Mouse (Mus musculus): ENCODE results near the gene Lonrf2.

GRCm38 (mm10) chr1:38862213-38862612, 25.7 kb upstream of the Lonrf2 start:
- TF ChIP-seq CTCF (IDR thresholded peaks at IDR 0.05; ENCODE audit: low read depth, low read length) (peak; percentile 55), GATA1 (IDR thresholded peaks at IDR 0.05; ENCODE audit: borderline replicate concordance, low read length) (no peak), TAL1 (conservative IDR thresholded peaks at IDR 0.05; ENCODE audit: low read depth, low read length) (no peak)

Measured in G1E (cell line).